Mouse (Mus musculus) CH12.LX (cell line): ENCODE results near the gene Asic2.

Source experiments
- CTCF ChIP-seq, 2 experiments: IDR thresholded peaks in 1 of 2; conservative IDR thresholded peaks in 1 of 2; 2 replicates each; pipeline ENCODE4 v1.5.1; 2011 to 2012; ENCODE audit warnings: low read depth in 2 of 2, low read length in 2 of 2, improper control_type of control experiment in 1 of 2, inconsistent platforms in 1 of 2, mild to moderate bottlenecking in 1 of 2, moderate library complexity in 1 of 2
- ELF1 ChIP-seq: IDR thresholded peaks from 2 replicates; pipeline ENCODE4 v1.6.1; 2014; ENCODE audit warnings: low read depth, mild to moderate bottlenecking, inconsistent platforms, low read length, improper control_type of control experiment
- EP300 ChIP-seq: IDR thresholded peaks from 2 replicates; pipeline ENCODE4 v1.6.1; 2011; ENCODE audit warnings: low read length, improper control_type of control experiment
- JUND ChIP-seq: conservative IDR thresholded peaks from 2 replicates; pipeline ENCODE4 v1.6.1; 2011; ENCODE audit warnings: low read depth, low read length, improper control_type of control experiment
- MAZ ChIP-seq: IDR thresholded peaks from 2 replicates; pipeline ENCODE4 v1.6.1; 2012; ENCODE audit warnings: low read depth, mild to moderate bottlenecking, inconsistent platforms, low read length, improper control_type of control experiment, moderate library complexity
- MEF2A ChIP-seq: IDR thresholded peaks from 2 replicates; pipeline ENCODE4 v1.6.1; 2014; ENCODE audit warnings: low read depth, mild to moderate bottlenecking, inconsistent platforms, low read length, improper control_type of control experiment, borderline replicate concordance
- MYC ChIP-seq: IDR thresholded peaks from 2 replicates; pipeline ENCODE4 v1.6.1; 2011; ENCODE audit warnings: low read depth, mild to moderate bottlenecking, improper control_type of control experiment, low read length
- POLR2A ChIP-seq: IDR thresholded peaks from 2 replicates; pipeline ENCODE4 v1.6.1; 2011; ENCODE audit warnings: low read depth, mild to moderate bottlenecking, improper control_type of control experiment, low read length
- ZC3H11A ChIP-seq: IDR thresholded peaks from 2 replicates; pipeline ENCODE4 v1.6.1; 2012; ENCODE audit warnings: low read depth, mild to moderate bottlenecking, inconsistent platforms, low read length, improper control_type of control experiment

DNA sequence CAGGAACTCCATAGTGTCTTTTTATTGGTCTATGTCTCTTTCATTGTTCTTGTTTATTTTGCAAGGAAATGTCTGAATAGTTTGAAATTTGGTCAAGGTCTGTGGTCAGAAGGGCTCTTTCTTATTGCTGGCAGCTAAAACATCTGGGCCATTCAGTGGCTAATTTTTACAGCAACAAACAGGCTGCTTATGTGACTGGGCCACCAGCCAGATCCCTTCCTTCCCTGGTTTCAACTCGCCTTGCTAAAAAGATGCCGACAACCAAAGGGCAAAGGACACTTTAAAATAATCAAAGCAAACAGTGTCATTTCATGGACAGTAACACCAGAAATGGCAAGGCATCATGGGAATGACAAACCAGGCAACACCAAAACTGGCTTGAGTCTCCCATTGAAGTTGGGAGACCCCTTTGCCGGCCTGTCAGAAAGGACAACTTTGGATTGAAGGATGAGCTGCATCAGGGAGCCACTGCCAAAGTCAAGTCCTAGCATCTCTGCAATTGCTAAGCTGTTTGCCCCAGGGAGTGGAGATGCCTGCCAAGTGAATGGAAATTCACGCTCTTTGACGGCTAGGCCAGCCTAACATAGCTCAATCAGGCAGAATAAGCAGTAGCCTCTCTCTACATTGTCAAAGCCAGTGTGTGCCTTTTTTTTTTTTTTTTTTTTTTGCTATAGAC is 123.1 kb downstream of the Asic2 start:
- TF ChIP-seq ZC3H11A (no peak), MYC (no peak), CTCF (conservative IDR thresholded peaks at IDR 0.05 in 1 of 2, IDR thresholded peaks at IDR 0.05 in 1 of 2; ENCODE audit: low read depth in 2 of 2, low read length in 2 of 2) (no peak), EP300 (no peak), POLR2A (no peak), ELF1 (no peak), JUND (no peak), MAZ (no peak), MEF2A (no peak)
